In the genomic region with DNA sequence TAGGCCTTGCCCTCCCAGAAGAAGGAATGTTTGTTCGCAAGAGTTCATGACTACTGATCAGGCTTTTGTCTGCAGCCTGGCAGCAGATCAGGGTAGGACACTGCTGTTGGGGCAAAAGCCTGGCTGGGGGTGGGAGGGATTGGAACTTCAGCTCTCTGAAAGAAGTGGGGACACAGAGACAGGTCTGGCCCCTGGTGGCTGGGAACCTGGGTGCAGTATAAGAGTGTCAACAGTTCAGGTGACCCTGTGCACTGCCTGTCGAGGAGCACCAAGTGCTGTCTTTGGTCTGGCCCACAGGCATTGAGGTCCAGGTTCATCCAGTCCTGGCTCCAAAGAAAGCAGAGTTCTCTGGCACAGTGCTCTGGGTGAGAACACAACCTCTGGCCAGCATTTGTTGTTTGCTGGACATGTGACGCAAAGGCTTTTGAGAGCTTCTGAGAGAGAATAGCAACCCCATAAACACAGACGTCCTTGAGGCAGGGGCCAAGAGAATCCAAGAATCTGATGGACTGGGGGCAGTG, we compare ENCODE assay signal across 9 mouse cellular contexts.
A peak's percentile ranks its signal among the peaks of the same experiment; 100 is the strongest.
DNase-seq lines count a peak whose midpoint lies in the region; ATAC-seq and TF ChIP-seq lines count a peak whose summit lies in the region.
"Had no signal": no experiment of that assay in that cellular context is flagged by ENCODE, and none has a peak within 500 bp of the region (broad histone marks: within the 10 kb centered on the region; RNA-seq: fewer than 3 reads in every experiment).

No protein-coding gene starts in this region.

- H3K4me2 ChIP-seq in kidney, embryonic 14.5 days (replicated peaks; ENCODE audit: low read depth, low read length): no peak overlapping the region
- no peak overlapping the region for H3K4me2 ChIP-seq in stomach, postnatal 0 days (replicated peaks; ENCODE audit: low read depth)
- no peak overlapping the region for H3K4me2 ChIP-seq in midbrain, embryonic 14.5 days (ENCODE audit: low read length)

- peaks cover 22% of the 10 kb centered on the region for H3K4me1 ChIP-seq in kidney, adult 2 months (ENCODE audit: control insufficient read depth, insufficient read depth, low read length)
- H3K4me1 ChIP-seq in kidney, embryonic 14.5 days (ENCODE audit: control insufficient read depth, insufficient read depth, low read length): no peaks in the 10 kb centered on the region
- H3K4me1 ChIP-seq in stomach, postnatal 0 days (replicated peaks; ENCODE audit: control insufficient read depth, insufficient read depth): 0 out of 2 replicates have a peak, but pooled peaks cover 5% of the 10 kb centered on the region
- H3K4me1 ChIP-seq in midbrain, embryonic 14.5 days (ENCODE audit: control insufficient read depth, insufficient read depth, low read length): no peaks in the 10 kb centered on the region

- peak; percentile 69 for DNase-seq in kidney, adult 2 months
- peak; percentile 31 for DNase-seq in adrenal gland, postnatal 25 days
- DNase-seq in gastrocnemius, postnatal 25 days: peak; percentile 74
- DNase-seq in left cerebral cortex, adult 8-10 months (ENCODE audit: low spot score in 2 of 2): peak; percentile 32 to 56
- DNase-seq in stomach, postnatal 0 days (ENCODE audit: low spot score): no peak
- no peak for DNase-seq in midbrain, embryonic 14.5 days
- DNase-seq in spleen, postnatal 4 days (ENCODE audit: low spot score in 2 of 2): no peak

- H3K27ac ChIP-seq in kidney, adult 2 months (ENCODE audit: insufficient read depth, low read depth, low read length): no peak overlapping the region
- no peak overlapping the region for H3K27ac ChIP-seq in kidney, embryonic 14.5 days (ENCODE audit: low read depth, low read length)
- no peak overlapping the region for H3K27ac ChIP-seq in stomach, postnatal 0 days (replicated peaks)
- H3K27ac ChIP-seq in midbrain, embryonic 14.5 days (replicated peaks; ENCODE audit: low read depth, low read length): no peak overlapping the region
- H3K27ac ChIP-seq: macrophage had no signal

- 56% methylated on average over 4 of the region's 4 CpGs for WGBS in kidney, adult 2 months
- WGBS in kidney, embryonic 14.5 days: 67% methylated on average over 4 of the region's 4 CpGs
- WGBS in stomach, postnatal 0 days: 51% methylated on average over 4 of the region's 4 CpGs
- 70% methylated on average over 4 of the region's 4 CpGs for WGBS in midbrain, embryonic 14.5 days

- no peaks in the 10 kb centered on the region for H3K27me3 ChIP-seq in kidney, adult 2 months (replicated peaks; ENCODE audit: control insufficient read depth, insufficient read depth, low read length)
- H3K27me3 ChIP-seq in kidney, embryonic 14.5 days (ENCODE audit: control insufficient read depth, insufficient read depth, low read length): no peaks in the 10 kb centered on the region
- H3K27me3 ChIP-seq in stomach, postnatal 0 days (ENCODE audit: control insufficient read depth, insufficient read depth, low read length): no peaks in the 10 kb centered on the region
- H3K27me3 ChIP-seq in midbrain, embryonic 14.5 days (ENCODE audit: control insufficient read depth, insufficient read depth, low read length): no peaks in the 10 kb centered on the region

- no peaks in the 10 kb centered on the region for H3K36me3 ChIP-seq in kidney, adult 2 months (ENCODE audit: control insufficient read depth, insufficient read depth, low read length)
- H3K36me3 ChIP-seq in kidney, embryonic 14.5 days (ENCODE audit: control insufficient read depth, insufficient read depth, low read length): no peaks in the 10 kb centered on the region
- H3K36me3 ChIP-seq in stomach, postnatal 0 days (ENCODE audit: control insufficient read depth, insufficient read depth, low read length): no peaks in the 10 kb centered on the region
- no peaks in the 10 kb centered on the region for H3K36me3 ChIP-seq in midbrain, embryonic 14.5 days (ENCODE audit: control insufficient read depth, insufficient read depth, low read length)

- H3K9ac ChIP-seq in kidney, embryonic 14.5 days (ENCODE audit: low read depth, low read length): no peak overlapping the region
- H3K9ac ChIP-seq in stomach, postnatal 0 days (ENCODE audit: low read length): no peak overlapping the region
- H3K9ac ChIP-seq in midbrain, embryonic 14.5 days (replicated peaks; ENCODE audit: low read length): no peak overlapping the region

- TF ChIP-seq POLR2A in kidney, adult 2 months (IDR thresholded peaks at IDR 0.05; ENCODE audit: low read depth, low read length): no peak

- no peaks in the 10 kb centered on the region for H3K9me3 ChIP-seq in kidney, embryonic 14.5 days (ENCODE audit: control insufficient read depth, low read length)
- H3K9me3 ChIP-seq in stomach, postnatal 0 days (ENCODE audit: control insufficient read depth, low read length): no peaks in the 10 kb centered on the region
- H3K9me3 ChIP-seq in midbrain, embryonic 14.5 days (ENCODE audit: control insufficient read depth, low read length): no peaks in the 10 kb centered on the region

- ATAC-seq in kidney, embryonic 14.5 days (ENCODE audit: low FRiP score, low TSS enrichment): no peak
- ATAC-seq in stomach, postnatal 0 days (ENCODE audit: low FRiP score, low TSS enrichment): 0 out of 2 replicates have a peak, but pooled peaks have one; percentile 18
- ATAC-seq in midbrain, embryonic 14.5 days (ENCODE audit: low FRiP score, low TSS enrichment): no peak

- no peak overlapping the region for H3K4me3 ChIP-seq in kidney, adult 2 months (ENCODE audit: insufficient read depth, low read depth, low read length)
- H3K4me3 ChIP-seq in kidney, embryonic 14.5 days (ENCODE audit: low read length): no peak overlapping the region
- no peak overlapping the region for H3K4me3 ChIP-seq in stomach, postnatal 0 days (ENCODE audit: low read depth, low read length)
- no peak overlapping the region for H3K4me3 ChIP-seq in midbrain, embryonic 14.5 days (replicated peaks; ENCODE audit: low read depth, low read length)

- TF ChIP-seq CTCF in kidney, adult 2 months (conservative IDR thresholded peaks at IDR 0.05; ENCODE audit: insufficient read depth, insufficient read length, low read depth, low read length): no peak; the same call in 1 of the 2 replicates
- TF ChIP-seq CTCF in stomach, postnatal 0 days (IDR thresholded peaks at IDR 0.05; ENCODE audit: low read depth): no peak

- TF ChIP-seq EP300 in stomach, postnatal 0 days (optimal IDR thresholded peaks at IDR 0.05): no peak

Comparison
In these comparisons a context has a peak if more than half of its experiments do, and no peak if none do; other contexts are left out.
1. DNase-seq: peak in kidney, adult 2 months (single experiment), adrenal gland, postnatal 25 days (single experiment), gastrocnemius, postnatal 25 days (single experiment) and left cerebral cortex, adult 8-10 months (2 of 2); none in stomach, postnatal 0 days (single experiment), midbrain, embryonic 14.5 days (single experiment) and spleen, postnatal 4 days (0 of 2).